Mouse (Mus musculus): ENCODE measurements around the gene Mfsd7a.
"Not testable (repeated sequence)": the region's sequence is repeated elsewhere in the genome, so short reads cannot be mapped to it uniquely, and the experiment has no call there.

Gene Mfsd7a

DNA sequence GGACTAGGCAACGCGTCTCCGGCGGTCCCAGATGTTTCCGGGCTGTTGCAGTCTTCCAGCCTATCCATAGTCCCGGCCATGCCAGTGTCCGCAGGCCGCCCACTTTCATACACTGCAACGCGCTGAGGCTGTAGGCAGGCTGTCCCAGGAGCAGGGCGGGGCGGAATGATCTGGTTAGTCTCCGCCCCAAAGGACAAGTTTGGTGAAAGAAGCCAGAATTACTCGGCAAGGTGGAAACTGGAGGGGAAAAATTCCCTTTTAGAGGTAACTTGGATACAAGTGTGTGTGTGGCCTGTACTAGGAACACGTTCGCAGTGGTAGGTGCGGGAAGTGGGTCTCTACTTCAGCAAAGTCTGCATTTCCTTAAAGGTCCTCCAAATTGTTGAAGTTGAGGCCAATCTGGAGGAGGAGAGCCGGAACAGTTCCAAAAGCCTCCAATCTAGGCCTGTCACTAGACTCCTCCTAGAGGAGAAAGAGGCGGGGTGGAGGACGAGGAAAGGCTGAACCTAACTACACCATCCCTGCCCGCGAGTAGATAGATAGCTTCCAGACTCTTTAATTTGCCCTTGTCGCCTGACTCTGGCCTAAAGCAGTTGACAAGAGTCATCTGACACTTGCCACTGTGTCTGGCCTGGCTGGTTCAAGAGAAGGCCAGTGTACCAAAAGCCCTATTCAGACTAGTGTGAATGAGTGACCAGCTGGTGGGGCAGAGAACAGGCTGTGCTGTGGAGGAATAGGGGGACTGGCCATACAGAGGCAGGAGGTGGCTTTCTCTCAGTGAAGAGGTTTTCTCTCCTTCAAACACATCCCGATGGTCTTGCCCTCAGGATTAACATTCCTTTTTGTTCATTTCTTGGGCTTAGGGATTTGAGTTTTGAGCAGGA is at the start of gene Mfsd7a:
Gene Mfsd7a (minus strand): TSS at position 107 of the 884 bp plus-strand sequence.
- peak; percentile 57 to 78 for DNase-seq (ENCODE audit: low spot score in 2 of 2)

DNA sequence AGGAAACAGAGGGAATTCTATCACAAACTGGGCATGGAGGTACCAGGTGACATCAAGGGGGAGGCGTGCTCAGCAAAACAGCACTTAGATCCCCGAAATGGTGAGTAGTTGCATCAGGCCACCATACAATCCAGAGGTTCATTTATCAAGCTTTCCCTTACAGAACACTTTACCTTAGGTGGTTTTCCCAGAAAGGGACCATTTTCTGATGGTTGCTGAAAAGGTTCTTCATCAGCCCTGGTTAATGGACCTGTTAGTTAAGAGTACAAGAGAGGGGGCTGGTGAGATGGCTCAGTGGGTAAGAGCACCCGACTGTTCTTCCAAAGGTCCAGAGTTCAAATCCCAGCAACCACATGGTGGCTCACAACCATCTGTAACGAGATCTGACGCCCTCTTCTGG is 37.5 kb upstream of the Mfsd7a start:
- not testable (repeated sequence) for DNase-seq (ENCODE audit: low spot score in 2 of 2)

DNA sequence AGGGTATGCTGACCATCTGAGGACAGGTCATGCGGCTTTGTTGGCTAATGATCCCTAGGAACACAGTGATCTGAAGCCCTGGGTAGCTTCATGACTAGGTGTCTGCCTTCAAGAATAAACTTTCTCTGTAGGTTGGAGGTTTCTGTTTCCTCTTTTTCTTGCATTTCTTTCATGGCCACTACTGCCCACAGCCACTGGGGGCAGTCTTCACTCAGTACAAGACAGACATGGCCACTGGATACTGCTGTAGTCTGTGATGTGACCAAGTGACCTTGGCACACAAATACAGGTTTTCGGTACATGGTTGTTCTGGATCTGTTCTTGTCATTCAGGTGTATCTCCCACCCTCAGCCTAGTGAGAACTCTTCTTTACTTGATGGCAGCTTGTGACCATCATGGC is 36.5 kb upstream of the Mfsd7a start:
- peak; percentile 39 to 70 for DNase-seq (ENCODE audit: low spot score in 2 of 2)

DNA sequence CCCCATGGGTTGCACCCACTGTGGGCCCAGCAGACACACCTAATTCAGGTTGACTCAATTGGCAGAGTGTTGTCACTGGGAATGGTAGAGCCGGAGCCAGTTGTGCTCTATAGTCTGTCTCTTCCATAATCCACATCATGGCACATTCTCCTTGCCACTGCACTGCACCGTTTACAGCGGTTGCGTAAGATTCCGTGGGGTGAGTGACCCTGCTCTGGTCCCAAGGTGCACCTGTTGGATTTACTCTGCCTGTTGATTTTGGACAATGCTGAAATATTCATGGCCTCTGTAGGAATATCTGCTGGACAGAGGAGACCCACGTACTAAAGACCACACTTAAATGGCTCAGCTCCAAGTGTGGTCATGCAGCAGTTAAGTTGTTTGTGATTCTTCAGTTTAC is 34.3 kb upstream of the Mfsd7a start:
- no peak for DNase-seq (ENCODE audit: low spot score in 2 of 2)

DNA sequence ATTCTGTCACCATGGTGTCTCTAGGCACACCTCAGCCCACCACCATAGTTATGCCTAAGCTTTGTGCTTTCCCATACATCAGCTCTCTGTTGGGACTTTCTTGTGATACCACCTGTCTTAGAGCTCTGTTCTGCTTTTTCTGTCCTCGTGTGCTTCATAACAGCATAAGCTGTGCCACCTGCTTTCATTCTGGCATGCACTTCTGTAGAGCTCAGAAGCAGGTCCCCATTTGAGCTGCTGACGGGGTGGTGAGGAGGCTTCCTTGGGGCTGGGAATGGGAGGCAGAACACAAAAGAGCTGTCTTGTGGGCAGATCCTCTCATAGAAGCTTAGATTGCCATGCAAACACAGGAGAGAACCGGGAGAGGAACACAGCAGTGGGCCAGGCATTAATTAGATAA is 27.3 kb upstream of the Mfsd7a start:
- DNase-seq (ENCODE audit: low spot score in 2 of 2) = no peak

DNA sequence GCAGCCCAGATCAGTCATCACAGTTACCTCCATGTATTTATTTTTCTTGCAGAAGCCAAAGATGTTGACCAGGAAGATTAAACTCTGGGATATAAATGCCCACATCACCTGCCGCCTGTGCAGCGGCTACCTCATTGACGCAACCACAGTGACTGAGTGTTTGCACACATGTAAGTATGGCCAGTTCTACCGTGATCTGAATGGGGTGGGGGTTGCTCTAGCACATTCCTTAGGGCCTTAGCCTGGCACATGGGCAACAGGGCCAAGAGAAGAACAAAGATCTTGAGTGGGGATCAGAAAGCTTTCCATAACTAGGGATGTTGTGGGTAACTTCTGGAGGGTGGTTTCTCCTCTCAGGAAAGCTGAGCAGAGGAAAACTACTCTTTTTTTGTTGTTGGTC is 25.0 kb upstream of the Mfsd7a start:
- DNase-seq (ENCODE audit: low spot score in 2 of 2) = no peak

DNA sequence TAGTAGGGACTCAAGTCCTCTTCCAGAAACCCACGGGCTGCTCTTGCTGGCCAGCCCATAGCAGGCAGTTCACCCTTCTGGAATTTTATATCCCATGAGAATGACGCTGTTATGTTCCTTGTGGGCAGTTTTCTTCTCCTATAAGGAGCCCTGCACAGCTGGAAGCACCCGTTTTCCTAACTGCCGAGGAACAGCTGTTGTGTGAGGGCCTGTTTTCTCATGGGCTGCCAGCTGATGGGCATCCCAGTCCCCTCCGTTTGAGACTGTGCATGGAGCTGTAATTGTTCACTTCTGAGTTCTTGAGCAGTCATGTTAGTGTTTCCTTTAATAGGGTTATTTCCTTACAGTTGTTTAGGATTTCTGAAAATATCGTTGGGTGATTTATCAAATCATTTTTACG is 20.9 kb upstream of the Mfsd7a start:
- no peak for DNase-seq (ENCODE audit: low spot score in 2 of 2)

DNA sequence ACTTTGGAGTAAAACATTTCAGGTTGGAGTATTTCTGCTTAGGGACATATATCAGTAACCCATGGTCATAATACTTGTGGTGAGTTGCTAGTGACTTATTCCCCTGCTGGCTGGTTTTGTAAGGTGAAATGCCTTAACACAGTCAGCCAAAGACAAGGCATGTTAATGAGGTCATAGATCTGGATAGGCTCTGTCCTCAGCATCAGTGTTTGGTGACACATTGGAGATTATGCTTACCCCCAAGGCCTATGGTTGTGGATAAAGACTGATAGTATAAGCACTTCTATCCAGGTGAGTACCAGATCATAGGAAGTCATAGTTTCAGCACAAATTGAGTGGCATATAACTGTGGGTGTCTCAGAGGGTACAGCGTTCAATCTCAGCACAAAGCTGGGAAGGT is 18.0 kb upstream of the Mfsd7a start:
- DNase-seq (ENCODE audit: low spot score in 2 of 2) = no peak

DNA sequence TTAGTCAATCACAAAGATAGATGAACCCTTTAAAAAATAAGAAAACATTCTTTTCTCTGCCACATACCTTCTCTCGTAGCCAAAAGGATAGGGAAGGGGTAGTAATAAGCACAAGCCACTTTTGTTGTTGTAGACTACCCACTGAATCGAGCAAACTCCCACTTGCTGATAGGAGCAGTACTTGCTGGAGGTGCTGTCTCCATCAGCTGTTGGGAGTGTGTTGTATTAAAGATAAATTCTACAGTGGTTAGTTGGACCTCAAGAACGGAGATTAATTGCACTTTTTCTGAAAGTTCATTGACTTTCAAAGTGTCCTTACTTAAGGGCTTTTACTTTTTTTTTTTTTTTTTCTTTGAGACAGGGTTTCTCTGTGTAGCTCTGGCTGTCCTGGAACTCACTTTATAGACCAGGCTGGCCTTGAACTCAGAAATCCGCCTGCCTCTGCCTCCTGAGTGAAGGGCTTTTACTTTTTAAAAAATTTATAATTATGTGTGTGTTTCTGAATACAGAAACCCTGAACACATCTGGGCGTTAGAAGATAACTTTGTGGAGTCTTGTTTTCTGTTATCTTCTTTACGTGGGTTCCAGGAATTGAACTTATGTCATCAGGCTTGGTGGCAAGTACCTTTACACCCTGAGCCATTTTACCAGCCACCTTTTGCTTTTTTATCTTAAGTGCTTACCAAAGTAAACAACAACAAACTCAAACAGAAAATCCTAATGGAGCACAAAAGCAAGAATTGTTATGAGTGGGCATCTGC is 16.6 kb upstream of the Mfsd7a start:
- DNase-seq (ENCODE audit: low spot score in 2 of 2) = no peak

DNA sequence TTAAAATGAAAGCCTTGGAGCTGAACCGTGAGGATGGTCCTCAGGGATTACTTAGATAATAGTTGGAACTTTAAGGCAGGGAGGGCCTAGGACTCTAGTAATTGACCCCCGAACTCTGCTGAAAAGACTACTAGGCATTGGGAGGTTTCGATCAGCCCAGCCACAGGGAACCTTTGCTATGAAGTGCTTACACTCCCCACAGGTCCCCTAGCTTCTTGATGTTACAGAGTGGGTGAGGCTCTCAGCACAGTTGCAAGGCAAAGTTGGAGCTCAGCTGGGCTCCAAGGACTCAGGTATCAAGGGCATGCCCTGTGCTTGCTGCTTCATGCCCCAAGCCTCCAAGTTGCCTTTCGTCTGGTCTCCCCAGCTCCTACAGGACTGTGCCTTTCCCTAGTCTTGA is 13.8 kb upstream of the Mfsd7a start:
- no peak for DNase-seq (ENCODE audit: low spot score in 2 of 2)

DNA sequence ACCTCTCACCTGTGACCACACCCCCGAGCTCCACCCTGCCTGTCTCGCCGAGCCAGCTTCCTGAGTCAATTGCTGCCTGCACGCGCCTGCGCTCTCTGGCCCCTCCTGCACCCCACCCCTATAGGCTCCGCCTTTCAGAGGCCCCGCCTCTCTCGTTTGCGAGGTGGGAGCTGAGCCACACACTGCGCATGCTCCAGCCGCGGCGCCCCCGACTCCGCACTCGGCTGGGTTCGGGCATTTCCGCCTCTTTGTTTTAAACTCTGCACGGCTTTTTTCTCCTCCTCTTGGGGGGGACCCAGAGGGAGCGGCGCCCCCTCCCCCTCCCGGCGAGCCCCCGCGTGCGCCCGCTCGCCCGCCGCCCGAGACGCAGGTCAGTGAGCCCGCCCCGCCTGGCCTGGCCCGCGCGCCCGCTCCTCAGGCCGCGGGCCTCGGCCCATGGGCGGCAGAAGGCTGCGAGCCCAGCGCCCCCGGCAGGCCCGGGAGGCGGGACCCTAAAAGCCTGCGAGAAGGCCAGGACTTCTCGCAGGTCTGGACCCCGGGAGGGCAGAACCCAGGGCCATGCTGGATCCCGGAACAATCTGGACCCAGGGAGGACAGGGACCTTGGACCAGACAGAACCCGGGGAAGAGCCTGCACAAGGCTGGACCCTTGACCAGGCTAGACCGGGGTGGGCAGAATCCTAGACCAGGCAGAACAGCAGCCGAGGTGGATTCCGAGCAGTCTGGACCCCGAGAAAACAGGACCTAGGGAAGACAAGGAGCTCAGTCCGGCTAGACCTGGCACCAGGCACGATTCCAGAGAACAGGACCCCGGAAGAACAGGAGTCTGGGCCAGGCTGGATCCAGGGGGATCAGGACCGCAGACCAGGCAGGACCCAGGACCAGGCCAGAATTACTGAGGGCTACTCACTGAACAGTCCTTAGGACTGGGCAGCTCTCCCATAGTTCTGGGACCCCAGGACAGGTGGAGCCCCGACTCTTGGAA is 12.7 kb upstream of the Mfsd7a start, which contains the start of gene Pcgf3:
Gene Pcgf3 (plus strand): TSS at position 151 of the 984 bp plus-strand sequence.
- DNase-seq (ENCODE audit: low spot score in 2 of 2) = peak; percentile 98

DNA sequence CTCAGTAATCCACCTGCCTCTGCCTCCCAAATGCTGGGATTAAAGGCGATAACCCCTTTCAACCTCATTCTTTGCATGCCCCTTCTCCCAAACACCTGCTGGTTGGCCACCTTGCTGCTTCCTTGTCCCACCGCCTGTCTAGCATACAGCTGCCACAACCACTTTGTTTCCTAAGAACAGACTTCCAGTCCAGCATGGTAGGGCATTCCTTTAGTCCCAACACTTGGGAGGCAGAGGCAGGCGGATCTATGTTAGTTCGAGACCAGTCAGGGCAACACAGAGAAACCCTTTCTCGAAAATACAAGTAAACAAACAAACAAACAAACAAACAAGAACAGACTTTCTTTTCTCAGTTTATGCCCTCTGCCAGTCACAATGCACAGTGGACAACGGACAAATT is 11.8 kb upstream of the Mfsd7a start:
- DNase-seq (ENCODE audit: low spot score in 2 of 2) = no peak

DNA sequence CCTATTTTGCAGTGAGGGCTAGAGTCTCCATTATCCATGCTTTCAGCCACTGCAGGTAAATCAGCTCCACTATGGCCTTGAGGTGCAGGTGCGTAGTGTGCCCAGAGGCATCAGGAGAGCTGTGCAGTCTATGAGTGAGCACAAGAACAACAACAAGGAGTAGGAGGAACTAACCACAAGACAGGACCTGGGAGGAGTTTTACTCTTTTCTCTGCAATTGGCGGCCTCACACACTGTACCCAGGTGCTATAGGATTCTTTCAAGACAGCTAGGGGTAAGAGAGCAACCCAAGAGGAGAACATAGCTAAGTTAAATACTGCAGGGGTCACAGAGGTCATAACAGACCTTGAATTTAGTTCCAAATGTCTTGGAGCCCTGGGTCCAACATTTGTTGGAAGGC is 10.0 kb upstream of the Mfsd7a start:
- no peak for DNase-seq (ENCODE audit: low spot score in 2 of 2)

DNA sequence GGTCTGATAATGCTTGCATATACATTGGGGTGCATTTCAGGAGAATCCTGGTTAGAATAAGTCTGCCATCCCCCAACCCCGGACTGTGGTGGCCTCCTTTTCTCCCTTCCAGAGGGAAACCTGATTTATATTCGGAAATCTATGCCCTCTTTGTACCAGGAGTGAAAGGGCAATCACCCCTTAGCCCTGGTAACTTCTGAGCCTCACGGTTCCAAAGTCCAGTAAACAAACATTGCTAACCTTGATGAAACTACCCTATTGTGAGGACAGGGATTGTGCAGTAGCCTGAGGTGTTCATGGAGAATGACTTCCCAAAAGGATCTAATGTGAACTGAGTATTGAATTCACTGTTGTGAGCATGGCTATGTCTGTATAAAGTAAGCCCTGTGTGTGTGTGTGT is 5.4 kb upstream of the Mfsd7a start:
- DNase-seq (ENCODE audit: low spot score in 2 of 2) = no peak

DNA sequence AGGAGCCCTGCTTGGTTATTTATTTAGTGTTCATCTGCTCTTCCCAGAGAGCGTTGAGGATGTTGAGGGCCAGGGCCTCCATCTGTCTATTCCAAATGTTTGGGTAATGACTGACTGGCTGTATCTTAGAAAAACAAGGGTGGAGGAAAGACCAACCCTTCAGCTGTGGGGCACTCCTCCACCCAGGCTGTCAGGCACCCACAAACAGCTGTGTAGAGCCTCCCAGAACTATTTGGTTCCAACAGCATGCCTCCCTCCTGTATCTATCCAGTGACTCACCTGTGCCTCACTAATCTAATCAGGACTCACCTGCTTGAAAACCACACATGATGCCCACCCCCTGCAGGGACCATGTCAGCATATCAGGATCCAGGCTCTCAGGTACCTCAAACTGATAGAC is 3.7 kb upstream of the Mfsd7a start:
- DNase-seq (ENCODE audit: low spot score in 2 of 2) = no peak

DNA sequence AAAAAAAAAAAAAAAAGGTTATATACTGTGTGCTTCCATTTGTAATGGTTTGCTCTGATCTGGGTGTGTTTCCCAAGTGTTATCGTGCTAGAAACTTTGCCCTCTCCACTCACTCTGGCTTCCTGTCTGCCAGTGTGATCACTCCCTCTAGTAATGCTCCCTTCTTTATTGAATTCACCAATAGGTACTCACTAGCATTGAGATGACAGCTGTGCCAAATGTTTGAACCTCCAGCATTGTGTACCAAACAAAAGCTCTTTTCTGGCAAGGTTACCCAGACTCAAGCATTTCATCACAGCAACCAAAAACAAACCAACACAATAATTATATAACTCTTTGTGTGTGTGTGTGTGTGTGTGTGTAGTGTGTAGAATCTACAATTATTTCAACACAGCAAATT is 2.9 kb upstream of the Mfsd7a start:
- no peak for DNase-seq (ENCODE audit: low spot score in 2 of 2)

DNA sequence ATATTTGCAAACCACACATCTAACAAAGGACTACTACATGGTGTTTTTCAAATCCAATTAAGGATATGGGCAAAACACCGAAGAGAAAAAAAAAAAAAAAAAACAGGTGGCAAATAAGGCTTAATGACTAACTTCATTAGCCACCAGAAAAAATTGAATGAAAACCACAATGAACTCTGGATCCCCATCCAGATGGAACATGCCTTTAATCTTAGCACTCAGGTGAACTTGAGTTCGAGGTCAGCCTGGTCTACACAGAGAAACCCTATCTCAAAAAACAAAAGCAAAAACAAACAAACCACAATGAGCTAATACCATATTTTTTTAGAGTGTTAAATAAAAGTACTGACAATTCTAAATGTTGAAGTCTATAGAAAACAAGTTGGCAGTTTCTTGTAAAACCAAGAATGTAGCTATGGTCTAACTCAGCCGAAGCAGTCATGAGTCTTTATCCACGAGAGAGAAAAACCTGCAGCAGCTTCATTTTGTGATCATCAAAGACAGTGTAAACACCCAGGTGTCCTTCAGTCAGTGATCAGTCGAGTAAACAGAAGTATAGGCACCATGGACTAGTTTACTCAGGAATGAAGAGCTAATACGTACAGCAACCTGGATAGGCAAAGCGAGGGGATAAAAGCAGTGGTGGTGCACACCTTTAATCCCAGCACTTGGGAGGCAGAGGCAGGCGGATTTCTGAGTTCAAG is 2.3 kb upstream of the Mfsd7a start:
- DNase-seq (ENCODE audit: low spot score in 2 of 2) = no peak

DNA sequence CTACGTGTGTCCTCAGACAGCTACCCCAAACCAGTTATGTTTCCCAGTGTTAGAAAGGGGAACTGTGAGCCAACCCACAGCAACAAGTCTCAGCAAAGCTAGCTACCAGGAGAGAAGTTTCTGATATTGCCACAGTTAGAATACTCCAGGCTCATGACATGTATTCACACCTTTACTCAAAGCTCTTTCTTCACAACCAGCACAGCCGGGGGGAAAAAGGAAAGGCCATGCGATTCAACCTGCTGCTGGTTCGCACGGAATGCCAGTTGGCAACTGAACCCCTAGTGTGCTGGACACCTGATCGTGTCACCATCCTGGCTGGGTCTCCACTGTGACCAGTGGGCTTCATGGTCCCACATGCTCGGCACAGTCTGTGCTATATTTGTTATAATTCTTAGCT is 834 bp downstream of the Mfsd7a start:
- no peak for DNase-seq (ENCODE audit: low spot score in 2 of 2)

DNA sequence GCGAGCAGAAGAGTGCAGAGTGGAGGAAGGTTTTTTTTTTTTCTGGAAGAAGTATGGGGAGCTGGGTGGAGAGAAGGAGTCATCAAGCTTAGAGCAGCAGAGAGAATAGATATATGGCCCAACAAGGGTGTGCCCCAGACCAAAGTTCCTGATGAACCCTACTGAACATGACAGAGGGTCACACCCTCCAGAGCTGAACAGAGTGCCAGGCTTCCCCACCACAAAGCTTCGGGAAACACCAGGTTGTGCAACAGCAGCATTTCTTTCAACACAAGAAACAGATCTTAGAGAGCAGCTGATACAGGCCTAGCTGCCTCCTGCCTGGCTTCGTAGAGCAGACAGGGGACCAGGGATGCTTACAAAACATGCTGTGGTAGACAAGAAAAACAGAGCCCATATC is 1.7 kb downstream of the Mfsd7a start:
- DNase-seq (ENCODE audit: low spot score in 2 of 2) = no peak

DNA sequence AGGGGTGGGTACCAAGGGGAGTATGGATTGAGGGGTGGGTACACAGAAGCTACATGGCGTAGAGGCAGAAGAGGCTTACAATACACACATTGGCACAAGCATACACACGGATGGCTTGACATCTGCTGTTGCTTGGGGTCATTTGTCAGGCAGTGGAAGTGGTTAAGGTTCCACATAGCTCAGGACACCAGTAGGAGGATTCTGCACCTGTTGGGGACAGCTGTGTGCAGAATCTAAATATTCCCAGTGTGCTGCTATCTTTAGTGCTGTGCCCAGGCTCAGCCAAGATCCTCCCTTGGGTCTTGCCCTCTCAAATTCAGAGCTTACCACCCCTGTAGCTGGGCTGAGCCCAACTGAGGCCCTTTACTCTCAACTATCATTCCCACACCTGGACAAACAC is 12.6 kb downstream of the Mfsd7a start:
- DNase-seq (ENCODE audit: low spot score in 2 of 2) = no peak

Data from spleen, postnatal 4 days (tissue).